Mouse (Mus musculus): ENCODE data around the gene Slc1a1.

GRCm38 (mm10) chr19:28793307-28793706 lies 41.5 kb upstream of the Slc1a1 start:
- TF ChIP-seq CTCF (IDR thresholded peaks at IDR 0.05; ENCODE audit: extremely low read depth, insufficient read length, insufficient replicate concordance, low read depth, low read length) (no peak), POLR2A (IDR thresholded peaks at IDR 0.05; ENCODE audit: low read depth, low read length) (no peak)

Measured in small intestine, adult 2 months (tissue).